Mouse (Mus musculus) erythroblast, embryonic 14.5 days (primary cell): Measurements from ENCODE around the gene Frs3. TPM values are rescaled to one million over a fixed set of nuclear protein-coding genes. Genes with fewer than 3 reads are reported as not detected.

Source experiments
- H3K27me3 ChIP-seq: 2 replicates; pipeline ENCODE4 v1.6.1; 2012; ENCODE audit warnings: inconsistent platforms; ENCODE audit not compliant: control insufficient read depth
- H3K36me3 ChIP-seq: 2 replicates; pipeline ENCODE4 v1.6.1; 2012; ENCODE audit warnings: mild to moderate bottlenecking, inconsistent platforms; ENCODE audit not compliant: control insufficient read depth
- H3K4me1 ChIP-seq: 2 replicates; pipeline ENCODE4 v1.6.1; 2012; ENCODE audit warnings: inconsistent platforms; ENCODE audit not compliant: control insufficient read depth
- H3K4me3 ChIP-seq: replicated peaks from 2 replicates; pipeline ENCODE3; 2012; ENCODE audit warnings: moderate library complexity, mild to moderate bottlenecking, inconsistent platforms
- H3K9me3 ChIP-seq: 2 replicates; pipeline ENCODE4 v1.6.1; 2012; ENCODE audit warnings: low read length, inconsistent platforms, mixed read lengths; ENCODE audit not compliant: control insufficient read depth
- GATA1 ChIP-seq: IDR thresholded peaks from 2 replicates; pipeline ENCODE4 v1.6.1; 2012; ENCODE audit warnings: low read length, inconsistent platforms, mixed read lengths
- TAL1 ChIP-seq: IDR thresholded peaks from 3 replicates; pipeline ENCODE4 v1.6.1; 2012; ENCODE audit warnings: low read length, inconsistent platforms, mixed read lengths
- polyA plus RNA-seq: library from polyadenylated mRNA; stranded (reverse); fragments of >175 nt; gene quantifications from 2 replicates; pipeline ENCODE4 v1.2.3, GENCODE M21; 2012

Frs3 gene
- polyA plus RNA-seq, 1 experiment: 0.08 TPM

GRCm38 (mm10) chr17:47712889-47713571 lies 24.2 kb downstream of the Frs3 start:
- Histone ChIP-seq H3K36me3 (no peaks in the 10 kb centered on the region), H3K9me3 (no peaks in the 10 kb centered on the region), H3K4me3 (no peak overlapping the region), H3K4me1 (peaks cover 2% of the 10 kb centered on the region), H3K27me3 (0 out of 2 replicates have a peak, but pooled peaks cover 3% of the 10 kb centered on the region)
- TF ChIP-seq TAL1 (no peak), GATA1 (no peak)

- Histone ChIP-seq H3K4me1 (peaks cover under 1% of the 10 kb centered on the region), H3K36me3 (no peaks in the 10 kb centered on the region), H3K27me3 (0 out of 2 replicates have a peak, but pooled peaks cover 3% of the 10 kb centered on the region), H3K9me3 (no peaks in the 10 kb centered on the region), H3K4me3 (no peak overlapping the region)
- TF ChIP-seq GATA1: no peak
- TF ChIP-seq TAL1: no peak
Observed at GRCm38 (mm10) chr17:47715037-47715436, 26.2 kb downstream of the Frs3 start.

GRCm38 (mm10) chr17:47721183-47721582 lies 32.4 kb downstream of the Frs3 start:
- no peaks in the 10 kb centered on the region for H3K4me1 ChIP-seq
- H3K36me3 ChIP-seq: no peaks in the 10 kb centered on the region
- no peaks in the 10 kb centered on the region for H3K9me3 ChIP-seq
- H3K4me3 ChIP-seq: no peak overlapping the region
- TF ChIP-seq TAL1 (no peak), GATA1 (no peak)
- H3K27me3 ChIP-seq: 0 out of 2 replicates have a peak, but pooled peaks cover 1% of the 10 kb centered on the region

GRCm38 (mm10) chr17:47726566-47726965 lies 37.7 kb downstream of the Frs3 start, which contains the start of gene Pgc:
Pgc (plus strand) TSS chr17:47726842.
- peaks cover 2% of the 10 kb centered on the region; the same call in 1 of the 2 replicates for H3K27me3 ChIP-seq
- no peak within 1 kb of the TSS for H3K4me3 ChIP-seq
- H3K4me1 ChIP-seq: no peaks in the 10 kb centered on the region
- no peak for TF ChIP-seq TAL1
- TF ChIP-seq GATA1: no peak
- no peaks in the 10 kb centered on the region for H3K36me3 ChIP-seq
- no peaks in the 10 kb centered on the region for H3K9me3 ChIP-seq

- no peaks in the 10 kb centered on the region for H3K4me1 ChIP-seq
- TF ChIP-seq GATA1: no peak
- TF ChIP-seq TAL1: no peak
- H3K27me3 ChIP-seq: peaks cover 2% of the 10 kb centered on the region; the same call in 1 of the 2 replicates
- no peak overlapping the region for H3K4me3 ChIP-seq
- H3K36me3 ChIP-seq: no peaks in the 10 kb centered on the region
- no peaks in the 10 kb centered on the region for H3K9me3 ChIP-seq
Observed at GRCm38 (mm10) chr17:47730633-47731575, 42.1 kb downstream of the Frs3 start.

- Histone ChIP-seq H3K36me3 (no peaks in the 10 kb centered on the region), H3K4me3 (no peak overlapping the region), H3K27me3 (peaks cover 27% of the 10 kb centered on the region), H3K4me1 (peaks cover 31% of the 10 kb centered on the region), H3K9me3 (no peaks in the 10 kb centered on the region)
- TF ChIP-seq GATA1 (no peak), TAL1 (no peak)
Observed at GRCm38 (mm10) chr17:47735553-47736100, 46.8 kb downstream of the Frs3 start.

- TF ChIP-seq GATA1 (no peak), TAL1 (no peak)
- no peaks in the 10 kb centered on the region for H3K9me3 ChIP-seq
- H3K4me1 ChIP-seq: peaks cover 31% of the 10 kb centered on the region
- no peaks in the 10 kb centered on the region for H3K36me3 ChIP-seq
- H3K27me3 ChIP-seq: peaks cover 27% of the 10 kb centered on the region
- H3K4me3 ChIP-seq: peak within 1 kb of the TSS; percentile 75
Observed at GRCm38 (mm10) chr17:47736856-47737255, 48.0 kb downstream of the Frs3 start, which contains the start of gene Tfeb. Tfeb (plus strand) TSS chr17:47737030.

- Histone ChIP-seq H3K36me3 (no peaks in the 10 kb centered on the region), H3K27me3 (peaks cover 27% of the 10 kb centered on the region), H3K4me1 (peaks cover 33% of the 10 kb centered on the region), H3K9me3 (no peaks in the 10 kb centered on the region), H3K4me3 (peak overlapping the region; percentile 75)
- TF ChIP-seq GATA1: no peak
- no peak for TF ChIP-seq TAL1
Observed at GRCm38 (mm10) chr17:47737271-47738065, 48.6 kb downstream of the Frs3 start.
